Mouse (Mus musculus): ENCODE measurements around the gene Tmem107.

GRCm38 (mm10) chr11:69114018-69114417 lies 43.4 kb downstream of the Tmem107 start:
- no peak for TF ChIP-seq CTCF (IDR thresholded peaks at IDR 0.05; ENCODE audit: low read depth)
- no peak for TF ChIP-seq EP300 (IDR thresholded peaks at IDR 0.05; ENCODE audit: low read depth)

Data from liver, embryonic 14.5 days (tissue).